Mouse (Mus musculus): ENCODE results near the gene Ncmap. TPM values are rescaled to one million over a fixed set of nuclear protein-coding genes. Genes with fewer than 3 reads are reported as not detected.

Gene Ncmap
- total RNA-seq (2021), result 1 to 10 TPM in 1 of 2 experiments, under 1 TPM in 1; 0.60 to 1.2 TPM
- long read RNA-seq, experiment 1, partial matches to known transcripts, result 1 of 1 reads
- long read RNA-seq, experiment 1, other reads (novel, unspliced or antisense), result 0 of 1 reads
- long read RNA-seq, experiment 2, result 0 reads

- no peak for DNase-seq (ENCODE audit: low spot score in 2 of 2)
Observed at GRCm38 (mm10) chr4:135397991-135398390, at the start of gene Ncmap. TSS of gene Ncmap (minus strand) at chr4:135398227.

- no peak for DNase-seq (ENCODE audit: low spot score in 2 of 2)
Observed at GRCm38 (mm10) chr4:135442473-135442872, 44.4 kb upstream of the Ncmap start.

- DNase-seq (ENCODE audit: low spot score in 2 of 2), result no peak
Observed at GRCm38 (mm10) chr4:135439904-135440522, 42.0 kb upstream of the Ncmap start.

GRCm38 (mm10) chr4:135439188-135439647 lies 41.2 kb upstream of the Ncmap start:
- DNase-seq (ENCODE audit: low spot score in 2 of 2), result no peak

GRCm38 (mm10) chr4:135437924-135438323 lies 39.9 kb upstream of the Ncmap start:
- DNase-seq (ENCODE audit: low spot score in 2 of 2), result no peak

GRCm38 (mm10) chr4:135436291-135436690 lies 38.3 kb upstream of the Ncmap start:
- DNase-seq (ENCODE audit: low spot score in 2 of 2), result no peak

- no peak for DNase-seq (ENCODE audit: low spot score in 2 of 2)
Observed at GRCm38 (mm10) chr4:135434395-135434789, 36.4 kb upstream of the Ncmap start.

- peak; percentile 54 to 62 for DNase-seq (ENCODE audit: low spot score in 2 of 2)
Observed at GRCm38 (mm10) chr4:135433443-135434394, 35.7 kb upstream of the Ncmap start, which contains the start of gene Rcan3. TSS of gene Rcan3 (minus strand) at chr4:135433853.

- DNase-seq (ENCODE audit: low spot score in 2 of 2), result no peak
Observed at GRCm38 (mm10) chr4:135433086-135433442, 35.0 kb upstream of the Ncmap start.

- DNase-seq (ENCODE audit: low spot score in 2 of 2), result no peak
Observed at GRCm38 (mm10) chr4:135429990-135430760, 32.1 kb upstream of the Ncmap start.

GRCm38 (mm10) chr4:135429383-135429782 lies 31.4 kb upstream of the Ncmap start:
- DNase-seq (ENCODE audit: low spot score in 2 of 2), result no peak

- DNase-seq (ENCODE audit: low spot score in 2 of 2), result no peak
Observed at GRCm38 (mm10) chr4:135426587-135426986, 28.6 kb upstream of the Ncmap start.

- DNase-seq (ENCODE audit: low spot score in 2 of 2), result peak; percentile 62 to 70
Observed at GRCm38 (mm10) chr4:135425625-135426024, 27.6 kb upstream of the Ncmap start.

- DNase-seq (ENCODE audit: low spot score in 2 of 2), result no peak
Observed at GRCm38 (mm10) chr4:135420961-135421360, 22.9 kb upstream of the Ncmap start.

- no peak for DNase-seq (ENCODE audit: low spot score in 2 of 2)
Observed at GRCm38 (mm10) chr4:135420416-135420815, 22.4 kb upstream of the Ncmap start.

- DNase-seq (ENCODE audit: low spot score in 2 of 2), result no peak
Observed at GRCm38 (mm10) chr4:135419996-135420395, 22.0 kb upstream of the Ncmap start.

GRCm38 (mm10) chr4:135416367-135416766 lies 18.3 kb upstream of the Ncmap start:
- DNase-seq (ENCODE audit: low spot score in 2 of 2), result no peak

- DNase-seq (ENCODE audit: low spot score in 2 of 2), result no peak
Observed at GRCm38 (mm10) chr4:135413491-135413890, 15.5 kb upstream of the Ncmap start.

GRCm38 (mm10) chr4:135411633-135412032 lies 13.6 kb upstream of the Ncmap start:
- peak; percentile 29 to 45 for DNase-seq (ENCODE audit: low spot score in 2 of 2)

- no peak for DNase-seq (ENCODE audit: low spot score in 2 of 2)
Observed at GRCm38 (mm10) chr4:135406180-135406579, 8.2 kb upstream of the Ncmap start.

- no peak for DNase-seq (ENCODE audit: low spot score in 2 of 2)
Observed at GRCm38 (mm10) chr4:135404916-135405315, 6.9 kb upstream of the Ncmap start.
